Mouse (Mus musculus): ENCODE results near the gene Olfr1358.

GRCm38 (mm10) chr10:78467761-78468310 is 49.4 kb upstream of the Olfr1358 start:
- TF ChIP-seq CTCF (conservative IDR thresholded peaks at IDR 0.05; ENCODE audit: low read length) (no peak), NANOG (IDR thresholded peaks at IDR 0.05; ENCODE audit: borderline replicate concordance, low read length) (no peak), POU5F1 (IDR thresholded peaks at IDR 0.05; ENCODE audit: borderline replicate concordance, low read length) (no peak)
